Mouse (Mus musculus) small intestine, adult 2 months (tissue): ENCODE data around the gene Rab10. TPM values are rescaled to one million over a fixed set of nuclear protein-coding genes. Genes with fewer than 3 reads are reported as not detected.

ENCODE experiments used
- H3K27ac ChIP-seq: fragments of 200-500 bp; 2 replicates; pipeline ENCODE4 v1.5.1; 2012; ENCODE audit warnings: low read depth, low read length, control low read depth, inconsistent platforms; ENCODE audit not compliant: insufficient read depth
- H3K27me3 ChIP-seq: fragments of 200-500 bp; 2 replicates; pipeline ENCODE4 v1.6.1; 2012; ENCODE audit warnings: mild to moderate bottlenecking, moderate library complexity, low read length, inconsistent platforms; ENCODE audit not compliant: control insufficient read depth, insufficient read depth
- H3K36me3 ChIP-seq: fragments of 200-500 bp; 2 replicates; pipeline ENCODE4 v1.6.1; 2012; ENCODE audit warnings: mild to moderate bottlenecking, low read length, control low read depth, inconsistent platforms; ENCODE audit not compliant: control insufficient read depth, insufficient read depth
- H3K4me1 ChIP-seq: fragments of 200-500 bp; 2 replicates; pipeline ENCODE4 v1.6.1; 2012; ENCODE audit warnings: low read length, inconsistent platforms, mixed read lengths; ENCODE audit not compliant: control insufficient read depth, insufficient read depth, insufficient read length
- H3K4me3 ChIP-seq: fragments of 200-500 bp; 2 replicates; pipeline ENCODE4 v1.5.1; 2012; ENCODE audit warnings: low read depth, mild to moderate bottlenecking, control low read depth, inconsistent platforms, low read length, moderate library complexity
- CTCF ChIP-seq: fragments of 200-500 bp; IDR thresholded peaks from 2 replicates; pipeline ENCODE4 v1.5.1; 2012; ENCODE audit warnings: low read depth, mild to moderate bottlenecking, control low read depth, inconsistent platforms, low read length, moderate library complexity, mixed read lengths; ENCODE audit not compliant: insufficient replicate concordance, insufficient read length; ENCODE audit errors: extremely low read depth
- POLR2A ChIP-seq: fragments of 200-500 bp; IDR thresholded peaks from 2 replicates; pipeline ENCODE4 v1.6.1; 2012; ENCODE audit warnings: low read depth, mild to moderate bottlenecking, control low read depth, inconsistent platforms, low read length, moderate library complexity
- WGBS: fragments of 180-500 bp; shearing (Covaris S2); methylation state at CpG from one replicate; pipeline ENCODE4 v1.1.7; 2018; 5-methylcytosine and 5-hydroxymethylcytosine counted together
- polyA plus RNA-seq: library from polyadenylated mRNA; depleted of rRNA; stranded (reverse); fragments of >200 nt; gene quantifications from 2 replicates; pipeline ENCODE4 v1.2.3, GENCODE M21; 2012

Gene Rab10
- polyA plus RNA-seq, 1 experiment: 21.4 TPM

- WGBS: 71% methylated on average over 2 of the region's 2 CpGs
- no peaks in the 10 kb centered on the region for H3K36me3 ChIP-seq
- TF ChIP-seq CTCF (no peak), POLR2A (no peak)
- H3K27ac ChIP-seq: no peak overlapping the region
- H3K4me3 ChIP-seq: no peak overlapping the region
- no peaks in the 10 kb centered on the region for H3K27me3 ChIP-seq
- H3K4me1 ChIP-seq: 0 out of 2 replicates have a peak, but pooled peaks cover 2% of the 10 kb centered on the region
Measured at GRCm38 (mm10) chr12:3296056-3296455, 13.7 kb downstream of the Rab10 start.

GRCm38 (mm10) chr12:3291849-3292248 is 17.9 kb downstream of the Rab10 start:
- no peak overlapping the region for H3K4me3 ChIP-seq
- WGBS: 89% methylated on average over 1 of the region's 1 CpGs
- no peak overlapping the region for H3K27ac ChIP-seq
- no peak for TF ChIP-seq POLR2A
- no peak for TF ChIP-seq CTCF
- H3K27me3 ChIP-seq: no peaks in the 10 kb centered on the region
- 0 out of 2 replicates have a peak, but pooled peaks cover 1% of the 10 kb centered on the region for H3K36me3 ChIP-seq
- H3K4me1 ChIP-seq: no peaks in the 10 kb centered on the region

GRCm38 (mm10) chr12:3291038-3291437 is 18.7 kb downstream of the Rab10 start:
- 0 out of 2 replicates have a peak, but pooled peaks cover 1% of the 10 kb centered on the region for H3K36me3 ChIP-seq
- TF ChIP-seq POLR2A (no peak), CTCF (no peak)
- no peaks in the 10 kb centered on the region for H3K27me3 ChIP-seq
- H3K27ac ChIP-seq: no peak overlapping the region
- no peaks in the 10 kb centered on the region for H3K4me1 ChIP-seq
- no peak overlapping the region for H3K4me3 ChIP-seq
- whole genome bisulfite sequencing: 59% methylated on average over 4 of the region's 4 CpGs

- 0 out of 2 replicates have a peak, but pooled peaks cover 1% of the 10 kb centered on the region for H3K36me3 ChIP-seq
- no peaks in the 10 kb centered on the region for H3K27me3 ChIP-seq
- no peak overlapping the region for H3K4me3 ChIP-seq
- H3K27ac ChIP-seq: no peak overlapping the region
- no peak for TF ChIP-seq POLR2A
- TF ChIP-seq CTCF: no peak
- peaks cover 1% of the 10 kb centered on the region; the same call in 1 of the 2 replicates for H3K4me1 ChIP-seq
- 100% methylated on average over 1 of the region's 1 CpGs for WGBS
Measured at GRCm38 (mm10) chr12:3288440-3288839, 21.3 kb downstream of the Rab10 start.

- TF ChIP-seq POLR2A (no peak), CTCF (no peak)
- Histone ChIP-seq H3K27me3 (no peaks in the 10 kb centered on the region), H3K4me1 (peaks cover 4% of the 10 kb centered on the region; the same call in 1 of the 2 replicates), H3K27ac (no peak overlapping the region), H3K36me3 (0 out of 2 replicates have a peak, but pooled peaks cover 1% of the 10 kb centered on the region), H3K4me3 (no peak overlapping the region)
- 28% methylated on average over 1 of the region's 1 CpGs for WGBS
Measured at GRCm38 (mm10) chr12:3285919-3286318, 23.9 kb downstream of the Rab10 start.

GRCm38 (mm10) chr12:3285377-3285776 is 24.4 kb downstream of the Rab10 start:
- 0 out of 2 replicates have a peak, but pooled peaks cover 1% of the 10 kb centered on the region for H3K36me3 ChIP-seq
- no peak overlapping the region for H3K27ac ChIP-seq
- no peaks in the 10 kb centered on the region for H3K27me3 ChIP-seq
- peaks cover 4% of the 10 kb centered on the region; the same call in 1 of the 2 replicates for H3K4me1 ChIP-seq
- TF ChIP-seq POLR2A (no peak), CTCF (no peak)
- WGBS: 50% methylated on average over 6 of the region's 6 CpGs
- H3K4me3 ChIP-seq: no peak overlapping the region

- peak overlapping the region; percentile 71; the same call in 1 of the 2 replicates for H3K27ac ChIP-seq
- H3K4me1 ChIP-seq: peaks cover 4% of the 10 kb centered on the region; the same call in 1 of the 2 replicates
- H3K27me3 ChIP-seq: no peaks in the 10 kb centered on the region
- no peaks in the 10 kb centered on the region for H3K36me3 ChIP-seq
- TF ChIP-seq POLR2A: no peak
- TF ChIP-seq CTCF: no peak
- no peak overlapping the region for H3K4me3 ChIP-seq
- 58% methylated on average over 2 of the region's 2 CpGs for WGBS
Measured at GRCm38 (mm10) chr12:3284463-3284862, 25.3 kb downstream of the Rab10 start.

- Histone ChIP-seq H3K4me1 (peaks cover 4% of the 10 kb centered on the region; the same call in 1 of the 2 replicates), H3K27me3 (no peaks in the 10 kb centered on the region), H3K27ac (peak overlapping the region; percentile 62), H3K36me3 (no peaks in the 10 kb centered on the region), H3K4me3 (no peak overlapping the region)
- TF ChIP-seq CTCF (no peak), POLR2A (no peak)
- 79% methylated on average over 4 of the region's 4 CpGs for WGBS
Measured at GRCm38 (mm10) chr12:3283829-3284440, 25.8 kb downstream of the Rab10 start.
